Mouse (Mus musculus): ENCODE measurements around the gene Otc.

GRCm38 (mm10) chrX:10355867-10356266 lies 103.8 kb downstream of the Otc start:
- no peak for TF ChIP-seq CTCF (IDR thresholded peaks at IDR 0.05; ENCODE audit: low read depth, low read length)
- TF ChIP-seq POLR2A (IDR thresholded peaks at IDR 0.05; ENCODE audit: borderline replicate concordance, low read depth, low read length) = no peak
